Mouse (Mus musculus): ENCODE measurements at regions not wholly inside any gene's neighbourhood (a gene's known extent, or its start where the extent isn't known, plus 50 kb on each side); places are given as distances from the start of the nearest gene placed in this dataset.

- DNase-seq, result no peak
Measured at GRCm38 (mm10) chr10:114083441-114083840, 718.7 kb downstream of the Trhde start.

- DNase-seq, result no peak
Measured at GRCm38 (mm10) chr10:114041991-114042390, 760.1 kb downstream of the Trhde start.

DNA sequence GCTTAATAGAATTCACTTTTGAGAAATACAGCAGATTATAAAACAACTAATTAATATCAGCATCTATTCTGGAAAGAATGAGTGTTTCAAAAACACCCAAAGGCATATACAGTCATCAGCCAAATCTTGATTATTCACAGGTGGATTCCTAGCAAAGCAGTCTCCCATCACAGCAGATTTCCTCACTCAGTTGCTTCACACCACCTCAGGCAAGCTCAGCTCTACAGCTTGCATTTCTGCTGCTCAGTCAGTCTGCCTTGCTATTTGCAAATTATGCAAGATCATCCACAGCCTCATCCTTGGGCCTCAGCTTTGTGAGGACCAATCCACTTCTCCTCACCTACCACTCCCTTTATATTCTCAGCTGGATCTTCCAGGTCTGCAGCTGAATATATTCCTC is 788.7 kb downstream of the Trhde start:
- DNase-seq, result no peak

DNA sequence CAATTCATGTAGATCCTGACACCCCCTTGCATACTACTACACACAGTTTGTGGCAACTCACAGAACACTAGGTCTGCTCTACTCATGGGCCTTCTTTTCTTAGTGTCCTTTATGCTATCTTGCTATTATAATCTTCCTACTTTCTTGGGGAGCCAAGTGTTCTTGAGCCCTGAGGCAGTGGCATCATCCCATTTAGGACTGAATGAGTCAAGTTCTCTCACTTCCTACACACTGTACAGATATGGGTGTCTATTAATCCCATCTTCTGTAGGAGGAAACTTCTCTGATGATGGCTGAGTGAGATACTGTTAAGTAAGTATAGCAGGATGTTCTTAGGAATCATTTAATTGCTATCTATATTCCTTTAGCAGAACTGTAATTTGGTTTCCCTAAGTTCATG is 816.7 kb downstream of the Trhde start:
- no peak for DNase-seq

- DNase-seq, result no peak
Measured at GRCm38 (mm10) chr10:113972826-113973225, 829.3 kb downstream of the Trhde start.

DNA sequence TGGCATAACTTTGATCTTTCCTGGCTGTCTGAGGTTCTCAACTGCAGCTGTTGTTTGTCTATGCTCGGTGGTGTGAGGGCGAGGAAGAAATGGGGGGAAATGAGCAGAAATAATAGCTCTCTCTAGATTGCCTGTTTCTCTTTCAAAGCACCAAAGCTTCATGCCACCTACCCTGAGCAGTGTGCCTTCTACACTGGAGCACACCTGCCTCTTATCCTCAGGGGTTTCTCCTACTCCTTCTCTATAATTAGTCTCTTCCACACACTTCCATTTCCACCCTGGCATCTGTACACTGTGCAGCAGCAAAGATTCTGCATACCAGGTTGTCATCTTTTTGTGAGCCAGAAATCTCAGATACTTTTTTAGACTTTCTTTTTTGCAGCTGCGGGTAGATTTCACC is 855.3 kb downstream of the Trhde start:
- no peak for DNase-seq

GRCm38 (mm10) chr10:113939524-113939923 is 862.6 kb downstream of the Trhde start:
- no peak for DNase-seq

GRCm38 (mm10) chr10:113930201-113930790 is 871.8 kb downstream of the Trhde start:
- peak in 1 of 2 experiments; percentile 10 for DNase-seq

DNA sequence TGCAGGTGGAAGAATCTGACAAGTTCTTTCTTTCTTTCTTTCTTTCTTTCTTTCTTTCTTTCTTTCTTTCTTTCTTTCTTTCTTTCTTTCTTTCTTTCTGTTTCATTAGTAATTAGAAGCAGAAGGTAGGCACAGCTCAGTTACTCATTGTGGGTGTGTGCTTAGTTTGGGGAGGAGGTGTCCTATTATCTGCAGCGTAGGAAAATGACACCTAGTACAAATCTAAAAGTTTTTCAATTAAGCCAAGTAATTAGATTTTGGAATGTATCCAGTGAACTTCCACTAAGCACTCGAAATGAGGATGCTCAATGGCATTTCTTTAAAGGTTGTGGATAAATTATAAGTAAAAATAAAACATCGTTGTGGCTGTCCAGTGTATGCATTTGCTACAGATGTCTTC is 885.4 kb downstream of the Trhde start:
- DNase-seq, result no peak

GRCm38 (mm10) chr10:113902744-113903143 is 899.4 kb downstream of the Trhde start:
- no peak for DNase-seq

DNA sequence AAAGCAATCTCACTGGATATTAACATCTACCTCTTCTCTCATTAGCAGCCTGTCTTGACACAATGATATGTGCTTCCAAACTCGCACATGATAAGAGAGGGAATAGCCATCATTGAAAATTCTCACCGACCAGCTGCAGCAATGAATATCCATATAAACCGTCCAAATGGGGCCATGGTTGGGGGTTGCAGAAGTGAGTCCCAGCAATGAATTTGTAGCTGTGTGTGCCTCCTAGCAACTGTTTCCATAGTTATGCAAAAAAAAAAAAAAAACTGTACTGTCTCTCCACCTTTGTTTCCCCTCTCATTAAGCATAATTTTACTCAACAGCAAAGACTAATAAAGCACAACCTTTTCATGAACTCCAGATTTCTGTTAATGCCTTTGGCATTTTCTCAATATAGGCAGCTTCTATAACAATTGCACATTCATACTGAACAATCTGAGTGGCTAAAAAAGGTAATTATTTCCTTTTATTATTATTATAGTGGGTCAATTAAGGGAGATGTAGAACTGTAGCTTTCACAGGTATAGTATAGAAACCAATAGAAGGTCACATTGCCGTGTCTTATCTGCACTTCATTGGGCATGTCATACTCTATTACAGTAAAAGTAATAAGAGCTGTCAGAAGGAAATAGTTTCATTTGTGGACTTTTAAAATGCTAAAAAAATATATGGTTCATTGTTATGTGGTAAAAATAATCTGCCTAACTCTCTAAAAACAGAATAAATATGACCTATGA is 927.5 kb downstream of the Trhde start:
- no peak for DNase-seq

DNA sequence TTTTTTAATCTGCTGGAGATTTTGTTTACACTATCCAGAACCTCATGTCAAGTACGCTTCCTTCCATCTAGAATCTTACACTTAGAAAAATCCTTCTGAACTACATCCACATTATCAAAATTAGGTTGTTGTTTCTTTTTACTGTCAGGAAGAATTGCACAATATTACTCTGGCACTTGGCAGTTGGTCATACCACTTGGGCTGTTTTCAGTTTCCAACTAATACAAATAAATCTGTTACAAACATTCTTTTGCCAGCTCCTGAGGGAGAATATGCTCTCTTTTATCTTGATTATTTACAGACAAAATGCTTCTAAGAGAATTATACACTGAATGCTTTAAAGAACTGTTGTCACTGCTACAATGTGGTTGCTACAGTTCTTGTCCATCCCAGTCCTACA is 895.8 kb upstream of the Atxn7l3b start:
- DNase-seq, result no peak
